Mouse (Mus musculus): ENCODE measurements around the gene Cep128. TPM values are rescaled to one million over a fixed set of nuclear protein-coding genes. Genes with fewer than 3 reads are reported as not detected.

Cep128 gene
- polyA plus RNA-seq, 1 experiment from 2014 or later, result 9.6 TPM

GRCm38 (mm10) chr12:90954740-90955473 is 429.3 kb downstream of the Cep128 start:
- Histone ChIP-seq H3K9me3 (replicated peaks; ENCODE audit: control insufficient read depth, low read length) (no peaks in the 10 kb centered on the region), H3K9ac (ENCODE audit: low read length) (no peak overlapping the region), H3K27ac (ENCODE audit: low read length) (no peak overlapping the region), H3K4me1 (ENCODE audit: control insufficient read depth, insufficient read depth, low read length) (no peaks in the 10 kb centered on the region), H3K4me2 (ENCODE audit: low read depth, low read length) (no peak overlapping the region), H3K36me3 (ENCODE audit: control insufficient read depth, insufficient read depth, low read length) (no peaks in the 10 kb centered on the region), H3K27me3 (ENCODE audit: control insufficient read depth, insufficient read depth, low read length) (no peaks in the 10 kb centered on the region), H3K4me3 (replicated peaks; ENCODE audit: low read length) (no peak overlapping the region)
- WGBS, result 71% methylated on average over 7 of the region's 7 CpGs
- no peak for ATAC-seq (ENCODE audit: insufficient read depth, low FRiP score)

Small RNA genes within 50 kb of the gene (microRNA-seq; reads per million reads assigned to microRNA genes)
- not detected for gene Gm44370

Other genes with a start within 250 kb of the Cep128 start
- 0.41 and 0.50 TPM in 2 replicates for gene Tshr, start 154 bp upstream of the Cep128 start, polyA plus RNA-seq (2015; fragmentation: Nextera tagmentation; extraction: Ambion mirVana)
- 41.0 and 41.4 TPM in 2 replicates for gene Gtf2a1, start 206.1 kb upstream of the Cep128 start, polyA plus RNA-seq (2015; fragmentation: Nextera tagmentation; extraction: Ambion mirVana)